Mouse (Mus musculus): ENCODE data around the gene Mical3. TPM values are rescaled to one million over a fixed set of nuclear protein-coding genes. Genes with fewer than 3 reads are reported as not detected.

The Mical3 gene
- total and polyA plus RNA-seq, 2 experiments = 5.8 to 7.9 TPM

DNA sequence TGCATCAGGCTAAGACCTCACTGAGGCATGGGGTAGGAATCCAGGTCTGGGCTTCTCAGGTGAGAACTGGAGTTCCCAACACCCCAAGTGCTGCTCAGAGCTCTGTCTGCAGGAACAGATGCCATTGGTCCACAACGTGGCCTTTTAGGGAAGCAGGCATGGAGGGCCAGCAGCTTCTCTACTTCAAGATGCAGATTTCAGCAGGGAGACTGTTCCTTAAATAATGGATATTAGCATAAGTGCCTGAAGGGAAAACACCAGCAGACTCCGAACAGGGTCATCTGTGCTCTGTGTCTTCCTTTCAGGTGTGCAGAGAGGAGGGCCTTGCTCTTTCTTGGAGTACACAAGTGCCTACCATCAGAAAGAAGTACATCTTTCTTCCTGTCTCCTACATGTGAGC is 187.7 kb downstream of the Mical3 start:
- H3K4me3 ChIP-seq (ENCODE audit: insufficient read depth, low read depth, low read length) = no peak overlapping the region
- H3K36me3 ChIP-seq (ENCODE audit: control insufficient read depth, insufficient read depth, low read length) = no peaks in the 10 kb centered on the region; the same call in 1 of the 2 replicates
- H3K27me3 ChIP-seq (ENCODE audit: control insufficient read depth, insufficient read depth, low read length) = no peaks in the 10 kb centered on the region
- H3K4me1 ChIP-seq (ENCODE audit: control insufficient read depth, insufficient read depth, low read length) = no peaks in the 10 kb centered on the region; the same call in 1 of the 2 replicates
- H3K9ac ChIP-seq (ENCODE audit: low read depth, low read length) = no peak overlapping the region
- no peak for TF ChIP-seq POLR2A (IDR thresholded peaks at IDR 0.05; ENCODE audit: extremely low read depth, insufficient read depth, low read length)
- no peak for TF ChIP-seq CTCF (IDR thresholded peaks at IDR 0.05; ENCODE audit: low read depth, low read length)
- no peaks in the 10 kb centered on the region for H3K79me2 ChIP-seq (ENCODE audit: control insufficient read depth, insufficient read depth, low read length)
- H3K27ac ChIP-seq (replicated peaks; ENCODE audit: insufficient read depth, low read depth, low read length) = no peak overlapping the region
- DNase-seq (ENCODE audit: extremely low read depth, low read depth, low spot score) = no peak
- 89% methylated on average over 2 of the region's 2 CpGs for WGBS

DNA sequence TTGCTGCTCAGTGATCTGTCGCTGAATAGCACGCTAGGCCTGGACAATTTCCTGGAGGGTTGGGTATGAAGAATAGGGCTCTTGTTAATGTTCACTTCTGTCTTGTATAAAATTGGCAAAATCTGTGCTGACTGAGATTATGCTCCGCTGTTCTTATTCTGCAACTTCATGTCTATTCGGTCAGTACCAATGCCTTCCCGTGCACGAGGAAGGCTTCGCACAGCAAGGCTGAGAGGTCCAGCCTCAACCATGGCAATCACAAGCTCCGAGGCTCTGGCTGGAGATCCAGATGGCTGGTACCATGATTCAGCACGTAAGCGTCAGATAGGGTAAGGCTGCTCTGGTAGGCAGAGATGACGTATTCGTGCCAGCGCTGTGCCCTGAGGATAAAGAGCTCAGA is 189.2 kb downstream of the Mical3 start:
- Histone ChIP-seq H3K4me1 (ENCODE audit: control insufficient read depth, insufficient read depth, low read length) (no peaks in the 10 kb centered on the region; the same call in 1 of the 2 replicates), H3K36me3 (ENCODE audit: control insufficient read depth, insufficient read depth, low read length) (no peaks in the 10 kb centered on the region; the same call in 1 of the 2 replicates), H3K9ac (ENCODE audit: low read depth, low read length) (no peak overlapping the region), H3K4me3 (ENCODE audit: insufficient read depth, low read depth, low read length) (no peak overlapping the region), H3K79me2 (ENCODE audit: control insufficient read depth, insufficient read depth, low read length) (no peaks in the 10 kb centered on the region), H3K27me3 (ENCODE audit: control insufficient read depth, insufficient read depth, low read length) (no peaks in the 10 kb centered on the region), H3K27ac (replicated peaks; ENCODE audit: insufficient read depth, low read depth, low read length) (no peak overlapping the region)
- 97% methylated on average over 13 of the region's 13 CpGs for WGBS
- no peak for DNase-seq (ENCODE audit: extremely low read depth, low read depth, low spot score)
- no peak for TF ChIP-seq CTCF (IDR thresholded peaks at IDR 0.05; ENCODE audit: low read depth, low read length)
- no peak for TF ChIP-seq POLR2A (IDR thresholded peaks at IDR 0.05; ENCODE audit: extremely low read depth, insufficient read depth, low read length)

DNA sequence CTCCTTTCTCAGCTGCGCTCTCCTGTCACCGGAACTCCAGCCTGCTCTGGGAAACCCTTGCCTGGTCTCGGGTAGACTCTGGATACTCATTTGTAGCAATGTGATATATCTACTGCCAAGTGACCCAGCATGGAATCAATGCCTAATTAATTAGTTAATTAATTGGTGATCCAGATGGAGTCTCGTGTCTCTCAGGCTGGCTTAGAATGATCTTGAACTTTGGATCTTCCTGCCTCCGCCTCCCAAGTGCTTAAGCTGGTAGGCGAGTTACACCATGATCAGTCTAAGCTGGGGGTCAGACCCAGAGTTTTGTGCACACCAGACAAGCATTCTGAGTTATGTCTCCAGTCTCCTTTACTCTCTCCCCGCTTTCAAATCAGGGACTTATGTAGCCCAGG is 189.7 kb downstream of the Mical3 start:
- no peak overlapping the region for H3K4me3 ChIP-seq (ENCODE audit: insufficient read depth, low read depth, low read length)
- H3K27me3 ChIP-seq (ENCODE audit: control insufficient read depth, insufficient read depth, low read length) = no peaks in the 10 kb centered on the region
- no peak overlapping the region for H3K9ac ChIP-seq (ENCODE audit: low read depth, low read length)
- H3K27ac ChIP-seq (replicated peaks; ENCODE audit: insufficient read depth, low read depth, low read length) = no peak overlapping the region
- 81% methylated on average over 7 of the region's 7 CpGs for WGBS
- H3K79me2 ChIP-seq (ENCODE audit: control insufficient read depth, insufficient read depth, low read length) = no peaks in the 10 kb centered on the region
- no peak for DNase-seq (ENCODE audit: extremely low read depth, low read depth, low spot score)
- no peaks in the 10 kb centered on the region; the same call in 1 of the 2 replicates for H3K4me1 ChIP-seq (ENCODE audit: control insufficient read depth, insufficient read depth, low read length)
- no peaks in the 10 kb centered on the region; the same call in 1 of the 2 replicates for H3K36me3 ChIP-seq (ENCODE audit: control insufficient read depth, insufficient read depth, low read length)
- TF ChIP-seq CTCF (IDR thresholded peaks at IDR 0.05; ENCODE audit: low read depth, low read length) (no peak), POLR2A (IDR thresholded peaks at IDR 0.05; ENCODE audit: extremely low read depth, insufficient read depth, low read length) (no peak)

DNA sequence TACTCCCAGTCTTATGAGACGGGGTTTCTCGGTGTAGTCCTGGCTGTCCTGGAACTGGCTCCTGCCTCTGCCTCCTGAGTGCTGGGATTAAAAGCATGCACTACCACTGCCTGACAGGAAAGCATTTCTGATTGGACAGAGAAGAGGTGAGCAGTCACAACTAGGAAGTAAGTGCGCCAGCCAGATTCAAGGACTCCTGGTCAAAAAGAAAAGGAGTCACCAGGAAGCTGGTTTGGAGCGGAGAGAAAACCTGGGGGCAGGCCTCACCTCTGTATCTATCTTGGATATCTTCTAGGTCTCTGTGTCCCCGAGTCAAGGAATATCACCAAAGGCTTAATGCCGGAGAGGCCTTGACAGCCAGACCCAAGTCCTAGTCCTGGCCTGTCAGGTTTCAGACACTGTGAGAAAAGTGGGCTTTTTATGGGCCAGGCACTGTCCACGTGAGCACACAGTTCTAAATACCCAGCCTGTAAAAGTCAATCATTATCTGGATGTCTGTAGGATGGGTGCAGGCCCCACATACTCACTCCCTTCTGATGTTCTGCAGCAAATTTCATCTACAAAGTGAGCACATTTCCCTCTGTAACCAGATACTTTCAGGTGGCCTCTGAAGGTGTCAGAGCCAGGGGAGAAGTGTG is 190.2 kb downstream of the Mical3 start:
- no peaks in the 10 kb centered on the region; the same call in 1 of the 2 replicates for H3K36me3 ChIP-seq (ENCODE audit: control insufficient read depth, insufficient read depth, low read length)
- no peak overlapping the region for H3K4me3 ChIP-seq (ENCODE audit: insufficient read depth, low read depth, low read length)
- no peak overlapping the region for H3K27ac ChIP-seq (replicated peaks; ENCODE audit: insufficient read depth, low read depth, low read length)
- H3K4me1 ChIP-seq (ENCODE audit: control insufficient read depth, insufficient read depth, low read length) = no peaks in the 10 kb centered on the region
- no peak for DNase-seq (ENCODE audit: extremely low read depth, low read depth, low spot score)
- H3K27me3 ChIP-seq (ENCODE audit: control insufficient read depth, insufficient read depth, low read length) = no peaks in the 10 kb centered on the region
- no peak for TF ChIP-seq CTCF (IDR thresholded peaks at IDR 0.05; ENCODE audit: low read depth, low read length)
- TF ChIP-seq POLR2A (IDR thresholded peaks at IDR 0.05; ENCODE audit: extremely low read depth, insufficient read depth, low read length) = no peak
- H3K9ac ChIP-seq (ENCODE audit: low read depth, low read length) = no peak overlapping the region
- 96% methylated on average over 7 of the region's 7 CpGs for WGBS
- no peaks in the 10 kb centered on the region for H3K79me2 ChIP-seq (ENCODE audit: control insufficient read depth, insufficient read depth, low read length)

- Histone ChIP-seq H3K4me3 (ENCODE audit: insufficient read depth, low read depth, low read length) (no peak overlapping the region), H3K79me2 (ENCODE audit: control insufficient read depth, insufficient read depth, low read length) (no peaks in the 10 kb centered on the region), H3K36me3 (ENCODE audit: control insufficient read depth, insufficient read depth, low read length) (no peaks in the 10 kb centered on the region; the same call in 1 of the 2 replicates), H3K9ac (ENCODE audit: low read depth, low read length) (no peak overlapping the region), H3K4me1 (ENCODE audit: control insufficient read depth, insufficient read depth, low read length) (no peaks in the 10 kb centered on the region), H3K27me3 (ENCODE audit: control insufficient read depth, insufficient read depth, low read length) (no peaks in the 10 kb centered on the region), H3K27ac (replicated peaks; ENCODE audit: insufficient read depth, low read depth, low read length) (no peak overlapping the region)
- TF ChIP-seq POLR2A (IDR thresholded peaks at IDR 0.05; ENCODE audit: extremely low read depth, insufficient read depth, low read length) (no peak), CTCF (IDR thresholded peaks at IDR 0.05; ENCODE audit: low read depth, low read length) (no peak)
- WGBS = 91% methylated on average over 3 of the region's 3 CpGs
- DNase-seq (ENCODE audit: extremely low read depth, low read depth, low spot score) = no peak
Measured at GRCm38 (mm10) chr6:120939783-120940182, 191.0 kb downstream of the Mical3 start.

DNA sequence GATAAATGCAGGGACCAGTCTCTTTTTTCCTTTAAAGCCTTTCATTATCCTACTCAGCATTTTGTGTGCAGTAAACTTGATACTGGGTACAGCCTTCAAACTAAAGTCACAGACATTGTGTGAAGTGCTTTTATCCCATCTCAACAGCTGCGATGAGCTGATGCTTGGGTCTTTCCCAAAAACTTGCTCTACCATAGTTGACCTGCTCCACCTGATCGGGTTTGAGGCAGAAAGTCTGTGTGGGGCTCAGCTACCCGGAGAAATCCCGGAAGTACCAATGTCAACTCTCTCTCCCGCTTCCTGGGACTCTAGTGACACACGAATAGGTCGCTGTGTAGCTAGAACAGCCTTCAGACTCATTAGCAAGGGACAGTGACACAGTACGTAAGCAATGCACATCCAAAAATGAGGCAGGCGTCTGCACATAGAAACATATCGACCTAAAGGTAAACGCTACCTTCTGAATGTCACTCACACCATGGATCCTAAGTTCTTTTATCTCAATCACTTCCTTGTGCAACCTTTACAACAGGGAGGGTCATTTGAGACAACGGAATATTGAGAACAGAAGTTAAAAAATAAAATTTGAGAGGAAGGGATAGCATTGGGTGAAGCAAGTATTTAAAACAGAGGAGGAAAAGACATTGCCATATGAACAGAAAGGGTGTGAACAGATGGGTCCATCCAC is 191.9 kb downstream of the Mical3 start:
- DNase-seq (ENCODE audit: extremely low read depth, low read depth, low spot score) = no peak
- 88% methylated on average over 12 of the region's 12 CpGs for WGBS
- Histone ChIP-seq H3K79me2 (ENCODE audit: control insufficient read depth, insufficient read depth, low read length) (no peaks in the 10 kb centered on the region), H3K27ac (replicated peaks; ENCODE audit: insufficient read depth, low read depth, low read length) (no peak overlapping the region), H3K27me3 (ENCODE audit: control insufficient read depth, insufficient read depth, low read length) (no peaks in the 10 kb centered on the region), H3K36me3 (ENCODE audit: control insufficient read depth, insufficient read depth, low read length) (no peaks in the 10 kb centered on the region; the same call in none of the 2 replicates), H3K4me1 (ENCODE audit: control insufficient read depth, insufficient read depth, low read length) (no peaks in the 10 kb centered on the region), H3K4me3 (ENCODE audit: insufficient read depth, low read depth, low read length) (no peak overlapping the region), H3K9ac (ENCODE audit: low read depth, low read length) (no peak overlapping the region)
- TF ChIP-seq POLR2A (IDR thresholded peaks at IDR 0.05; ENCODE audit: extremely low read depth, insufficient read depth, low read length) (no peak), CTCF (IDR thresholded peaks at IDR 0.05; ENCODE audit: low read depth, low read length) (no peak)

Measured in liver, adult 2 months (tissue).